Mouse (Mus musculus): ENCODE measurements around the gene Krt72. TPM values are rescaled to one million over a fixed set of nuclear protein-coding genes. Genes with fewer than 3 reads are reported as not detected.

Krt72 gene
- not detected for polyA plus RNA-seq (2017; shearing (Covaris generic))

GRCm38 (mm10) chr15:101786360-101786759, at the start of gene Krt72:
TSS of gene Krt72 (minus strand) at chr15:101786460.
- no peak for ATAC-seq

GRCm38 (mm10) chr15:101834784-101835328, 48.6 kb upstream of the Krt72 start:
- ATAC-seq: no peak

GRCm38 (mm10) chr15:101833131-101833530, 46.9 kb upstream of the Krt72 start:
- ATAC-seq: no peak

GRCm38 (mm10) chr15:101829441-101829840, 43.2 kb upstream of the Krt72 start:
- ATAC-seq: no peak

GRCm38 (mm10) chr15:101821786-101822185, 35.5 kb upstream of the Krt72 start:
- ATAC-seq: no peak

GRCm38 (mm10) chr15:101817875-101818274, 31.6 kb upstream of the Krt72 start, which contains the start of gene Krt2:
TSS of gene Krt2 (minus strand) at chr15:101818169.
- ATAC-seq: no peak

GRCm38 (mm10) chr15:101803052-101803822, 17.0 kb upstream of the Krt72 start:
- ATAC-seq: no peak

GRCm38 (mm10) chr15:101802296-101802835, 16.1 kb upstream of the Krt72 start, which contains the start of gene Krt73:
TSS of gene Krt73 (minus strand) at chr15:101802346.
- no peak for ATAC-seq

GRCm38 (mm10) chr15:101790867-101791266, 4.6 kb upstream of the Krt72 start:
- no peak for ATAC-seq

- ATAC-seq: no peak
Measured at GRCm38 (mm10) chr15:101773420-101773819, 12.8 kb downstream of the Krt72 start.

GRCm38 (mm10) chr15:101772711-101773081, 13.6 kb downstream of the Krt72 start:
- ATAC-seq: no peak

GRCm38 (mm10) chr15:101772080-101772710, 14.1 kb downstream of the Krt72 start:
- ATAC-seq: no peak

GRCm38 (mm10) chr15:101770226-101770625, 16.0 kb downstream of the Krt72 start:
- ATAC-seq: no peak

- ATAC-seq: no peak
Measured at GRCm38 (mm10) chr15:101742711-101743110, 43.5 kb downstream of the Krt72 start, which contains the start of gene Krt71. TSS of gene Krt71 (minus strand) at chr15:101743109.

GRCm38 (mm10) chr15:101737786-101738185, 48.5 kb downstream of the Krt72 start:
- ATAC-seq: no peak

- no peak for ATAC-seq
Measured at GRCm38 (mm10) chr15:101730653-101731052, 55.6 kb downstream of the Krt72 start.

Other genes with a start within 250 kb of the Krt72 start
- gene Krt82, start 235.8 kb downstream of the Krt72 start, polyA plus RNA-seq (2017; shearing (Covaris generic)): not detected
- not detected for gene Krt90, start 223.5 kb downstream of the Krt72 start, polyA plus RNA-seq (2017; shearing (Covaris generic))
- gene Krt75, start 212.6 kb downstream of the Krt72 start, polyA plus RNA-seq (2017; shearing (Covaris generic)): under 1 TPM in 1 of 3 experiments, not detected in 2; 0.11 TPM
- gene Gm5414, start 158.3 kb downstream of the Krt72 start, polyA plus RNA-seq (2017; shearing (Covaris generic)): not detected
- not detected for gene Gm5478, start 139.1 kb downstream of the Krt72 start, polyA plus RNA-seq (2017; shearing (Covaris generic))
- gene Krt6b, start 106.2 kb downstream of the Krt72 start, polyA plus RNA-seq (2017; shearing (Covaris generic)): under 1 TPM in 1 of 3 experiments, not detected in 2; 0.16 TPM
- gene Krt6a, start 92.2 kb downstream of the Krt72 start, polyA plus RNA-seq (2017; shearing (Covaris generic)): not detected
- not detected for gene Krt5, start 73.6 kb downstream of the Krt72 start, polyA plus RNA-seq (2017; shearing (Covaris generic))
- not detected for gene Krt71, start 43.4 kb downstream of the Krt72 start, polyA plus RNA-seq (2017; shearing (Covaris generic))
- not detected for gene Krt73, start 15.9 kb upstream of the Krt72 start, polyA plus RNA-seq (2017; shearing (Covaris generic))
- not detected for gene Krt2, start 31.7 kb upstream of the Krt72 start, polyA plus RNA-seq (2017; shearing (Covaris generic))
- not detected for gene Krt1, start 64.3 kb upstream of the Krt72 start, polyA plus RNA-seq (2017; shearing (Covaris generic))
- gene Krt77, start 83.2 kb upstream of the Krt72 start, polyA plus RNA-seq (2017; shearing (Covaris generic)): not detected
- gene Krt76, start 106.5 kb upstream of the Krt72 start, polyA plus RNA-seq (2017; shearing (Covaris generic)): not detected
- gene Krt4, start 138.3 kb upstream of the Krt72 start, polyA plus RNA-seq (2017; shearing (Covaris generic)): not detected
- gene Krt79, start 153.9 kb upstream of the Krt72 start, polyA plus RNA-seq (2017; shearing (Covaris generic)): not detected
- not detected for gene Krt78, start 167.8 kb upstream of the Krt72 start, polyA plus RNA-seq (2017; shearing (Covaris generic))
- gene Krt8, start 218.0 kb upstream of the Krt72 start, polyA plus RNA-seq (2017; shearing (Covaris generic)): under 1 TPM in 1 of 3 experiments, not detected in 2; 0.23 TPM
- gene Krt18, start 241.7 kb upstream of the Krt72 start, polyA plus RNA-seq (2017; shearing (Covaris generic)): 1 to 10 TPM in 2 of 3 experiments, under 1 TPM in 1; 0.41 to 1.2 (median 1.2) TPM